Mouse (Mus musculus) limb, embryonic 14.5 days (tissue): ENCODE results near the gene Slc37a2. TPM values are rescaled to one million over a fixed set of nuclear protein-coding genes. Genes with fewer than 3 reads are reported as not detected.
A peak's percentile ranks its signal among the peaks of the same experiment; 100 is the strongest.

ENCODE experiments used
- ATAC-seq: fragments of 200-750 bp; cut with Nextera tagmentation; 2 replicates; pipeline ENCODE4 v1.8.0; 2017; ENCODE audit warnings: low read depth, moderate number of reproducible peaks, moderate TSS enrichment; ENCODE audit not compliant: low FRiP score
- DNase-seq: peaks from one replicate; pipeline ENCODE4 v3.0.0-alpha.2; 2015; ENCODE audit warnings: low spot score
- H3K27ac ChIP-seq: fragments of 300-500 bp; sonication (generic); replicated peaks from 2 replicates; pipeline ENCODE4 v1.5.1; 2014; ENCODE audit warnings: low read depth, mild to moderate bottlenecking, low read length, moderate library complexity, mixed read lengths
- H3K27me3 ChIP-seq: fragments of 300-500 bp; sonication (generic); 2 replicates; pipeline ENCODE4 v1.6.1; 2014; ENCODE audit warnings: low read length, mixed read lengths; ENCODE audit not compliant: control insufficient read depth, insufficient read depth
- H3K36me3 ChIP-seq: fragments of 300-500 bp; sonication (generic); 2 replicates; pipeline ENCODE4 v1.6.1; 2014; ENCODE audit warnings: mild to moderate bottlenecking, low read length, moderate library complexity, mixed read lengths; ENCODE audit not compliant: control insufficient read depth, insufficient read depth
- H3K4me1 ChIP-seq: fragments of 300-500 bp; sonication (generic); 2 replicates; pipeline ENCODE4 v1.6.1; 2014; ENCODE audit warnings: antibody characterized with exemption, low read length, mixed read lengths; ENCODE audit not compliant: control insufficient read depth, insufficient read depth
- H3K4me2 ChIP-seq: fragments of 300-500 bp; sonication (generic); replicated peaks from 2 replicates; pipeline ENCODE4 v1.6.1; 2014; ENCODE audit warnings: low read depth, mild to moderate bottlenecking, low read length, moderate library complexity; ENCODE audit not compliant: severe bottlenecking
- H3K4me3 ChIP-seq: fragments of 300-500 bp; sonication (generic); replicated peaks from 2 replicates; pipeline ENCODE4 v1.5.1; 2014; ENCODE audit warnings: low read length
- H3K9ac ChIP-seq: fragments of 300-500 bp; sonication (generic); 2 replicates; pipeline ENCODE4 v1.6.1; 2014; ENCODE audit warnings: mild to moderate bottlenecking, low read depth, low read length, moderate library complexity; ENCODE audit not compliant: severe bottlenecking
- H3K9me3 ChIP-seq: fragments of 300-500 bp; sonication (generic); 2 replicates; pipeline ENCODE4 v1.6.1; 2016; ENCODE audit warnings: low read length; ENCODE audit not compliant: control insufficient read depth
- POLR2A ChIP-seq: fragments of 200-500 bp; IDR thresholded peaks from 2 replicates; pipeline ENCODE4 v1.8.0; 2012; ENCODE audit warnings: inconsistent platforms, mild to moderate bottlenecking, moderate library complexity, borderline replicate concordance; ENCODE audit not compliant: insufficient read depth, insufficient read length; ENCODE audit errors: extremely low read depth
- WGBS: fragments of 180-500 bp; shearing (Covaris S2); extraction: QIAGEN DNeasy Blood & Tissue Kit; methylation state at CpG from one replicate; pipeline ENCODE4 v1.1.7; 2014; 5-methylcytosine and 5-hydroxymethylcytosine counted together
- polyA plus RNA-seq, 2 experiments: library from polyadenylated mRNA; depleted of rRNA in 1 of 2; stranded (reverse) in 1 of 2; unstranded in 1 of 2; fragments of >200 nt; fragmentation: Nextera tagmentation in 1 of 2; extraction: Ambion mirVana in 1 of 2; gene quantifications; 2 replicates each; pipeline versions ENCODE4 v1.2.1 to v1.2.3; 2012 to 2014

Gene Slc37a2
- polyA plus RNA-seq, 2 experiments: 3.2 TPM

- DNase-seq (no peak), ATAC-seq (no peak)
- H3K9me3 ChIP-seq: no peaks in the 10 kb centered on the region
- 0 out of 2 replicates have a peak, but pooled peaks cover 3% of the 10 kb centered on the region for H3K27me3 ChIP-seq
- no peak overlapping the region for H3K4me3 ChIP-seq
- no peak overlapping the region for H3K27ac ChIP-seq
- 62% methylated on average over 22 of the region's 22 CpGs for WGBS
- H3K4me2 ChIP-seq: no peak overlapping the region
- no peak overlapping the region for H3K9ac ChIP-seq
- TF ChIP-seq POLR2A: no peak
- H3K4me1 ChIP-seq: no peaks in the 10 kb centered on the region
- H3K36me3 ChIP-seq: no peaks in the 10 kb centered on the region; the same call in 1 of the 2 replicates
Observed at GRCm38 (mm10) chr9:37232201-37233195, 23.0 kb downstream of the Slc37a2 start.

DNA sequence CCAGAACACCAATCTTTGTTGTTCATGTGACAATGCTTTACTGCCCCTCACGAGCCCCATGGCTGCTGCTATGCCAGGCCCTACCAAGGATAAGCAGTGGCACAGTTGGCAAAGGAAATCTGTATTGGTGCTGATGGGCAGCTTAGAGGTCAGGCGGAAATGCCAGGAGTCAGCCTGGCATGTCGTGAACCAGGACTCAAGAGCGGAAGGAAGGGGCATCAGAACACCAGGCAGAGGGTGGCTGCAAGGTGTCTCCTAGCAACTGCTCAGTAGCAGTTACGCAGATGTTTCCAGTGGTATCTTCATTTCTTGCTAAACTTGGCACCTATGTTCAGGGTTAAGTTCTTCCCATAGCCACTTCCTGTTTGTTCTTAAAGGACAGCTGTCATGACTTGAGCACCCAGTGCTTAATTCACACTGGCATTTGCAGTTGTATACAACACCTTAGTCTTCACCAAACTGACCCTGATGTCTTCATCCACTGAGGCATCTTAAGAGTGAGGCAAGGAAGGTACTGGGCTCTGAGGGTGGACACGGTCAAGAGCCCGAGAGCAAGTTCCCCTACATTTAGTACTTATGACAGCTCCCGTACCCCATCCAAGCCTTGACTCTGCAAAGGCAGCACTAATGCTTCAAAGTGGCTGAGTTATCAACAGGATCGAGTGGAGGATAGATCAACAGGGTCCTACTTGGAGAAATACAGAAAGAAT is 24.9 kb downstream of the Slc37a2 start:
- Histone ChIP-seq H3K9ac (no peak overlapping the region), H3K4me3 (no peak overlapping the region), H3K4me1 (no peaks in the 10 kb centered on the region), H3K36me3 (no peaks in the 10 kb centered on the region; the same call in 1 of the 2 replicates), H3K27ac (no peak overlapping the region), H3K27me3 (0 out of 2 replicates have a peak, but pooled peaks cover 3% of the 10 kb centered on the region), H3K9me3 (no peaks in the 10 kb centered on the region), H3K4me2 (no peak overlapping the region)
- WGBS: 90% methylated on average over 9 of the region's 9 CpGs
- no peak for DNase-seq
- no peak for TF ChIP-seq POLR2A
- no peak for ATAC-seq

GRCm38 (mm10) chr9:37229880-37230325 is 25.6 kb downstream of the Slc37a2 start:
- Histone ChIP-seq H3K9me3 (no peaks in the 10 kb centered on the region), H3K4me1 (no peaks in the 10 kb centered on the region), H3K4me2 (no peak overlapping the region), H3K36me3 (no peaks in the 10 kb centered on the region; the same call in 1 of the 2 replicates), H3K4me3 (no peak overlapping the region), H3K9ac (no peak overlapping the region), H3K27me3 (0 out of 2 replicates have a peak, but pooled peaks cover 3% of the 10 kb centered on the region), H3K27ac (no peak overlapping the region)
- WGBS: 5% methylated on average over 1 of the region's 1 CpGs
- DNase-seq (peak; percentile 71), ATAC-seq (peak; percentile 74)
- TF ChIP-seq POLR2A: no peak

DNA sequence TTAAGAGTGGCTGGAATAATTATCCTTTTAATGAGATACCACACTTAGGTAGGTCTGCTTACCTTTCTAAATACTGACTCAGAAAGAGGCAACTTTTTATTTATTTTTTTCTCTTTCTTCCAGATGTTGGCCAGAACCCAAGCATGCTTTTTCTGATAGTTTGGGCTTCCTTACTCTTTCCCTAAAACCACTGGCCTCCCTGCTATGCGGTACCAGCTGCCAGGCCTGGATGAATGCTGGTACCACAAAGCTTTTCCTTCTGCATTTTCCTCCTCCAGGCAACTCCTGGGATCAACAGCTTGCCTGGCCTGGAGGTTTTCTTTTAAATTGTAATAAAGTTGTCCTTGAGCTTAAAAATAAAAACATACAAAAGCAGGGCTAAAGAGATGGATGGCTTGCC is 30.0 kb downstream of the Slc37a2 start:
- Histone ChIP-seq H3K4me2 (no peak overlapping the region), H3K4me3 (no peak overlapping the region), H3K27me3 (no peaks in the 10 kb centered on the region), H3K9me3 (no peaks in the 10 kb centered on the region), H3K4me1 (no peaks in the 10 kb centered on the region), H3K9ac (no peak overlapping the region), H3K27ac (no peak overlapping the region), H3K36me3 (no peaks in the 10 kb centered on the region)
- no peak for TF ChIP-seq POLR2A
- no peak for ATAC-seq
- WGBS: 55% methylated on average over 1 of the region's 1 CpGs
- no peak for DNase-seq

GRCm38 (mm10) chr9:37220755-37221154 is 34.8 kb downstream of the Slc37a2 start:
- H3K9me3 ChIP-seq: no peaks in the 10 kb centered on the region
- DNase-seq: no peak
- no peaks in the 10 kb centered on the region for H3K27me3 ChIP-seq
- no peak overlapping the region for H3K9ac ChIP-seq
- no peak for ATAC-seq
- H3K4me1 ChIP-seq: no peaks in the 10 kb centered on the region
- no peak overlapping the region for H3K4me2 ChIP-seq
- H3K4me3 ChIP-seq: no peak overlapping the region
- 72% methylated on average over 8 of the region's 8 CpGs for WGBS
- H3K27ac ChIP-seq: no peak overlapping the region
- TF ChIP-seq POLR2A: no peak
- H3K36me3 ChIP-seq: no peaks in the 10 kb centered on the region
